In genomic region chr11:75013764-75014695, GRCm38 (mm10) we compare ENCODE assay signal across 8 mouse cellular contexts.
DNase-seq lines count a peak whose midpoint lies in the region; ATAC-seq and TF ChIP-seq lines count a peak whose summit lies in the region.

No protein-coding gene starts in this region.

- peaks cover 45% of the 10 kb centered on the region for H3K4me1 ChIP-seq in forebrain, embryonic 10.5 days
- H3K4me1 ChIP-seq in forebrain, embryonic 11.5 days (replicated peaks; ENCODE audit: control insufficient read depth, insufficient read depth, low read length) = no peaks in the 10 kb centered on the region
- H3K4me1 ChIP-seq in intestine, postnatal 0 days (replicated peaks; ENCODE audit: control insufficient read depth, insufficient read depth, low read length) = no peaks in the 10 kb centered on the region
- H3K4me1 ChIP-seq in stomach, postnatal 0 days (replicated peaks; ENCODE audit: control insufficient read depth, insufficient read depth) = peaks cover 13% of the 10 kb centered on the region

- 0 out of 2 replicates have a peak overlapping the region, but pooled peaks have one; percentile 5 for H3K27ac ChIP-seq in forebrain, embryonic 10.5 days
- H3K27ac ChIP-seq in forebrain, embryonic 11.5 days (ENCODE audit: low read depth, low read length) = no peak overlapping the region
- peak overlapping the region; percentile 1; the same call in 1 of the 2 replicates for H3K27ac ChIP-seq in intestine, postnatal 0 days (ENCODE audit: low read depth, low read length)
- peak overlapping the region; percentile 84 for H3K27ac ChIP-seq in stomach, postnatal 0 days (replicated peaks)

- H3K36me3 ChIP-seq in forebrain, embryonic 10.5 days (replicated peaks) = no peaks in the 10 kb centered on the region
- H3K36me3 ChIP-seq in forebrain, embryonic 11.5 days (ENCODE audit: control insufficient read depth, insufficient read depth, low read length) = no peaks in the 10 kb centered on the region
- no peaks in the 10 kb centered on the region for H3K36me3 ChIP-seq in intestine, postnatal 0 days (ENCODE audit: control insufficient read depth, insufficient read depth)
- no peaks in the 10 kb centered on the region for H3K36me3 ChIP-seq in stomach, postnatal 0 days (ENCODE audit: control insufficient read depth, insufficient read depth, low read length)

- TF ChIP-seq EP300 in stomach, postnatal 0 days (optimal IDR thresholded peaks at IDR 0.05) = no peak

- WGBS in forebrain, embryonic 10.5 days = 87% methylated on average over 12 of the region's 12 CpGs
- 83% methylated on average over 12 of the region's 12 CpGs for WGBS in forebrain, embryonic 11.5 days
- WGBS in intestine, postnatal 0 days = 71% methylated on average over 12 of the region's 12 CpGs
- 62% methylated on average over 12 of the region's 12 CpGs for WGBS in stomach, postnatal 0 days

- TF ChIP-seq CTCF in intestine, postnatal 0 days (IDR thresholded peaks at IDR 0.05; ENCODE audit: low read depth) = no peak
- no peak for TF ChIP-seq CTCF in stomach, postnatal 0 days (IDR thresholded peaks at IDR 0.05; ENCODE audit: low read depth)

- H3K27me3 ChIP-seq in forebrain, embryonic 10.5 days (ENCODE audit: poor library complexity, severe bottlenecking) = no peaks in the 10 kb centered on the region
- H3K27me3 ChIP-seq in forebrain, embryonic 11.5 days (ENCODE audit: control insufficient read depth, insufficient read depth, low read length) = no peaks in the 10 kb centered on the region
- no peaks in the 10 kb centered on the region for H3K27me3 ChIP-seq in intestine, postnatal 0 days (replicated peaks; ENCODE audit: control insufficient read depth, insufficient read depth, low read length)
- H3K27me3 ChIP-seq in stomach, postnatal 0 days (ENCODE audit: control insufficient read depth, insufficient read depth, low read length) = no peaks in the 10 kb centered on the region

- no peaks in the 10 kb centered on the region for H3K9me3 ChIP-seq in forebrain, embryonic 10.5 days
- H3K9me3 ChIP-seq in forebrain, embryonic 11.5 days (ENCODE audit: control insufficient read depth, low read length) = no peaks in the 10 kb centered on the region
- H3K9me3 ChIP-seq in intestine, postnatal 0 days (ENCODE audit: control insufficient read depth) = no peaks in the 10 kb centered on the region
- H3K9me3 ChIP-seq in stomach, postnatal 0 days (ENCODE audit: control insufficient read depth, low read length) = no peaks in the 10 kb centered on the region

- no peak overlapping the region for H3K9ac ChIP-seq in forebrain, embryonic 11.5 days (ENCODE audit: low read length)
- H3K9ac ChIP-seq in intestine, postnatal 0 days (ENCODE audit: low read depth, low read length) = no peak overlapping the region
- H3K9ac ChIP-seq in stomach, postnatal 0 days (ENCODE audit: low read length) = no peak overlapping the region

- no peak overlapping the region for H3K4me3 ChIP-seq in forebrain, embryonic 10.5 days
- H3K4me3 ChIP-seq in forebrain, embryonic 11.5 days (ENCODE audit: low read depth, low read length) = no peak overlapping the region
- no peak overlapping the region for H3K4me3 ChIP-seq in intestine, postnatal 0 days (ENCODE audit: low read depth, low read length)
- no peak overlapping the region for H3K4me3 ChIP-seq in stomach, postnatal 0 days (ENCODE audit: low read depth, low read length)

- no peak for ATAC-seq in forebrain, embryonic 11.5 days (replicated peaks; ENCODE audit: low FRiP score)
- ATAC-seq in intestine, postnatal 0 days = no peak
- peak; percentile 28; the same call in 1 of the 2 replicates for ATAC-seq in stomach, postnatal 0 days (ENCODE audit: low FRiP score, low TSS enrichment)

- DNase-seq in forebrain, embryonic 10.5 days (ENCODE audit: extremely low spot score, low spot score) = no peak
- no peak for DNase-seq in forebrain, embryonic 11.5 days (ENCODE audit: low spot score)
- DNase-seq in thymus, postnatal 14 days = peak; percentile 20
- DNase-seq in thymus, postnatal 25 days = no peak
- DNase-seq in stomach, postnatal 0 days (ENCODE audit: low spot score) = no peak
- DNase-seq in urinary bladder, postnatal 10 days (ENCODE audit: low spot score) = no peak
- no peak for DNase-seq in yolk sac, embryonic 10.5 days (ENCODE audit: low spot score)

- no peak overlapping the region for H3K4me2 ChIP-seq in forebrain, embryonic 11.5 days (ENCODE audit: low read depth, low read length, severe bottlenecking)
- H3K4me2 ChIP-seq in intestine, postnatal 0 days (replicated peaks; ENCODE audit: low read depth) = no peak overlapping the region; the same call in 1 of the 2 replicates
- H3K4me2 ChIP-seq in stomach, postnatal 0 days (replicated peaks; ENCODE audit: low read depth) = no peak overlapping the region
